Mouse (Mus musculus) hindbrain, embryonic 11.5 days (tissue): ENCODE measurements at regions not wholly inside any gene's neighbourhood (a gene's known extent, or its start where the extent isn't known, plus 50 kb on each side); places are given as distances from the start of the nearest gene placed in this dataset.

Experiments
- ATAC-seq: fragments of 200-750 bp; cut with Nextera tagmentation; 2 replicates; pipeline ENCODE4 v1.8.0; 2017; ENCODE audit warnings: mild to moderate bottlenecking, moderate TSS enrichment, moderate library complexity; ENCODE audit not compliant: low FRiP score
- DNase-seq: peaks from one replicate; pipeline ENCODE4 v3.0.0-alpha.2; 2015; ENCODE audit warnings: low spot score
- H3K27ac ChIP-seq: fragments of 300-500 bp; sonication (generic); 2 replicates; pipeline ENCODE4 v1.5.1; 2014; ENCODE audit warnings: mild to moderate bottlenecking, low read depth, low read length
- H3K27me3 ChIP-seq: fragments of 300-500 bp; sonication (generic); 2 replicates; pipeline ENCODE4 v1.6.1; 2014; ENCODE audit warnings: mild to moderate bottlenecking, low read length, moderate library complexity, mixed read lengths; ENCODE audit not compliant: control insufficient read depth, insufficient read depth
- H3K36me3 ChIP-seq: fragments of 300-500 bp; sonication (generic); 2 replicates; pipeline ENCODE4 v1.6.1; 2014; ENCODE audit warnings: mild to moderate bottlenecking, low read length, moderate library complexity, mixed read lengths; ENCODE audit not compliant: control insufficient read depth, insufficient read depth
- H3K4me1 ChIP-seq: fragments of 300-500 bp; sonication (generic); replicated peaks from 2 replicates; pipeline ENCODE4 v1.6.1; 2014; ENCODE audit warnings: low read length, mixed read lengths; ENCODE audit not compliant: control insufficient read depth, insufficient read depth
- H3K4me2 ChIP-seq: fragments of 300-500 bp; sonication (generic); replicated peaks from 2 replicates; pipeline ENCODE4 v1.6.1; 2014; ENCODE audit warnings: mild to moderate bottlenecking, low read depth, low read length
- H3K4me3 ChIP-seq: fragments of 300-500 bp; sonication (generic); 2 replicates; pipeline ENCODE4 v1.5.1; 2014; ENCODE audit warnings: low read depth, low read length
- H3K9ac ChIP-seq: fragments of 300-500 bp; sonication (generic); 2 replicates; pipeline ENCODE4 v1.6.1; 2014; ENCODE audit warnings: low read depth, low read length
- H3K9me3 ChIP-seq: fragments of 300-500 bp; sonication (generic); 2 replicates; pipeline ENCODE4 v1.6.1; 2016; ENCODE audit warnings: low read length; ENCODE audit not compliant: control insufficient read depth
- WGBS: fragments of 180-500 bp; shearing (Covaris S2); extraction: QIAGEN DNeasy Blood & Tissue Kit; methylation state at CpG from one replicate; pipeline ENCODE4 v1.1.7; 2014; 5-methylcytosine and 5-hydroxymethylcytosine counted together

GRCm38 (mm10) chr15:39998063-39998462 is 136.1 kb upstream of the 9330182O14Rik start:
- Histone ChIP-seq H3K4me2 (no peak overlapping the region), H3K36me3 (no peaks in the 10 kb centered on the region), H3K9me3 (no peaks in the 10 kb centered on the region), H3K4me3 (no peak overlapping the region), H3K4me1 (no peaks in the 10 kb centered on the region), H3K27ac (no peak overlapping the region), H3K27me3 (no peaks in the 10 kb centered on the region), H3K9ac (no peak overlapping the region)
- 84% methylated on average over 5 of the region's 5 CpGs for WGBS
- DNase-seq (no peak), ATAC-seq (no peak)

- H3K36me3 ChIP-seq, result no peaks in the 10 kb centered on the region
- no peaks in the 10 kb centered on the region for H3K4me1 ChIP-seq
- no peak overlapping the region for H3K4me3 ChIP-seq
- H3K4me2 ChIP-seq, result no peak overlapping the region
- 88% methylated on average over 5 of the region's 5 CpGs for WGBS
- no peak for ATAC-seq
- no peak overlapping the region for H3K9ac ChIP-seq
- DNase-seq, result no peak
- H3K27ac ChIP-seq, result no peak overlapping the region
- H3K27me3 ChIP-seq, result no peaks in the 10 kb centered on the region
- no peaks in the 10 kb centered on the region for H3K9me3 ChIP-seq
These were observed 134.1 kb upstream of the 9330182O14Rik start for GRCm38 (mm10) chr15:40000022-40000421.

GRCm38 (mm10) chr15:40005096-40005495 is 129.1 kb upstream of the 9330182O14Rik start:
- no peaks in the 10 kb centered on the region for H3K27me3 ChIP-seq
- no peak overlapping the region for H3K27ac ChIP-seq
- no peak for DNase-seq
- no peaks in the 10 kb centered on the region for H3K9me3 ChIP-seq
- H3K4me2 ChIP-seq, result no peak overlapping the region
- no peak for ATAC-seq
- no peaks in the 10 kb centered on the region for H3K4me1 ChIP-seq
- H3K9ac ChIP-seq, result no peak overlapping the region
- no peak overlapping the region for H3K4me3 ChIP-seq
- 81% methylated on average over 16 of the region's 16 CpGs for WGBS
- no peaks in the 10 kb centered on the region for H3K36me3 ChIP-seq

GRCm38 (mm10) chr15:40007844-40008243 is 126.3 kb upstream of the 9330182O14Rik start:
- Histone ChIP-seq H3K4me3 (no peak overlapping the region), H3K4me2 (no peak overlapping the region), H3K36me3 (no peaks in the 10 kb centered on the region), H3K27ac (no peak overlapping the region), H3K27me3 (no peaks in the 10 kb centered on the region), H3K4me1 (no peaks in the 10 kb centered on the region), H3K9me3 (no peaks in the 10 kb centered on the region), H3K9ac (no peak overlapping the region)
- WGBS, result 13% methylated on average over 5 of the region's 5 CpGs
- no peak for ATAC-seq
- DNase-seq, result no peak

- Histone ChIP-seq H3K4me2 (no peak overlapping the region), H3K9me3 (no peaks in the 10 kb centered on the region), H3K27me3 (no peaks in the 10 kb centered on the region), H3K36me3 (no peaks in the 10 kb centered on the region), H3K4me1 (no peaks in the 10 kb centered on the region), H3K27ac (no peak overlapping the region), H3K9ac (no peak overlapping the region), H3K4me3 (no peak overlapping the region)
- 91% methylated on average over 3 of the region's 3 CpGs for WGBS
- DNase-seq (no peak), ATAC-seq (no peak)
These were observed 120.3 kb upstream of the 9330182O14Rik start for GRCm38 (mm10) chr15:40013833-40014232.

GRCm38 (mm10) chr15:40017019-40017418 is 117.1 kb upstream of the 9330182O14Rik start:
- no peak overlapping the region for H3K9ac ChIP-seq
- no peaks in the 10 kb centered on the region for H3K36me3 ChIP-seq
- no peaks in the 10 kb centered on the region for H3K9me3 ChIP-seq
- H3K27me3 ChIP-seq, result no peaks in the 10 kb centered on the region
- H3K4me1 ChIP-seq, result no peaks in the 10 kb centered on the region
- DNase-seq (no peak), ATAC-seq (no peak)
- WGBS, result 93% methylated on average over 2 of the region's 2 CpGs
- H3K4me2 ChIP-seq, result no peak overlapping the region
- no peak overlapping the region for H3K27ac ChIP-seq
- H3K4me3 ChIP-seq, result no peak overlapping the region

GRCm38 (mm10) chr15:40017597-40017996 is 116.6 kb upstream of the 9330182O14Rik start:
- H3K9me3 ChIP-seq, result no peaks in the 10 kb centered on the region
- 43% methylated on average over 6 of the region's 6 CpGs for WGBS
- H3K4me2 ChIP-seq, result no peak overlapping the region
- H3K27me3 ChIP-seq, result no peaks in the 10 kb centered on the region
- H3K4me3 ChIP-seq, result no peak overlapping the region
- H3K4me1 ChIP-seq, result no peaks in the 10 kb centered on the region
- no peak overlapping the region for H3K9ac ChIP-seq
- DNase-seq (no peak), ATAC-seq (no peak)
- no peak overlapping the region for H3K27ac ChIP-seq
- no peaks in the 10 kb centered on the region for H3K36me3 ChIP-seq

- WGBS, result 38% methylated on average over 12 of the region's 12 CpGs
- ATAC-seq, result no peak
- no peak overlapping the region for H3K4me2 ChIP-seq
- no peak overlapping the region for H3K9ac ChIP-seq
- DNase-seq, result peak; percentile 17
- H3K27ac ChIP-seq, result no peak overlapping the region
- H3K27me3 ChIP-seq, result no peaks in the 10 kb centered on the region
- no peaks in the 10 kb centered on the region for H3K9me3 ChIP-seq
- H3K36me3 ChIP-seq, result no peaks in the 10 kb centered on the region
- no peaks in the 10 kb centered on the region for H3K4me1 ChIP-seq
- H3K4me3 ChIP-seq, result no peak overlapping the region
These were observed 115.9 kb upstream of the 9330182O14Rik start for GRCm38 (mm10) chr15:40018047-40018791.

GRCm38 (mm10) chr15:40018792-40019151 is 115.4 kb upstream of the 9330182O14Rik start:
- Histone ChIP-seq H3K9ac (no peak overlapping the region), H3K36me3 (no peaks in the 10 kb centered on the region), H3K9me3 (no peaks in the 10 kb centered on the region), H3K4me3 (no peak overlapping the region), H3K4me1 (no peaks in the 10 kb centered on the region), H3K27ac (no peak overlapping the region), H3K4me2 (no peak overlapping the region), H3K27me3 (no peaks in the 10 kb centered on the region)
- WGBS, result 44% methylated on average over 8 of the region's 8 CpGs
- ATAC-seq (peak; percentile 82), DNase-seq (peak; percentile 41)
